9 mouse cellular contexts compared by ENCODE assay signal in the genomic region with DNA sequence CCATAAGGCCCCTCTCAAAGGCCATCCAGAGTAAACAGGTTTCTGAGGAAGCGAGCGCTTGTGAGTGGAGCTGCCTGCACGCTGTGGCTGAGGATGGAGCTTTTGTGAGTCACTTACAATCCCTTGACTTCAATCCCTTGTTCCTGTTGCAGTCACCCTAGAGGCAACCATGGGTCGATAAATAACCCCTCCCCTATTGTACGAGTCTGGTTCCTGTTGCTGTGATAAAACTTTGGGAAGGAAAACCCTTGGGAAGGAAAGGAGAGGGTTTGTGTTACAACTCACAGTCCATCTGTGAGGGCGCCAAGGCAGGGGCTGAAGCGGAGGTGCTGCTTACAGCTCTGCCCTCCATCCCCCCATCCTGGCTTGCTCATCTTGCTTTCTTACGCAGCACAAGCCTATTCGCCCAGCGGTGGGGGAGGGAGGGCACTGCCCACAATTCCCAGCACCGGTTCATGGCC. TPM values are rescaled to one million over a fixed set of nuclear protein-coding genes. Genes with fewer than 3 reads are reported as not detected.
DNase-seq lines count a peak whose midpoint lies in the region; ATAC-seq and TF ChIP-seq lines count a peak whose summit lies in the region.
"Had no signal": no experiment of that assay in that cellular context is flagged by ENCODE, and none has a peak within 500 bp of the region (broad histone marks: within the 10 kb centered on the region; RNA-seq: fewer than 3 reads in every experiment).

No protein-coding gene starts in this region.

- H3K27ac ChIP-seq in kidney, embryonic 16.5 days (ENCODE audit: low read length): peak overlapping the region; percentile 87
- H3K27ac ChIP-seq in embryonic facial prominence, embryonic 13.5 days: peak overlapping the region; percentile 83
- H3K27ac ChIP-seq in hindbrain, postnatal 0 days: peak overlapping the region; percentile 77

- peak overlapping the region; percentile 30; the same call in 1 of the 2 replicates for H3K9ac ChIP-seq in kidney, embryonic 16.5 days (replicated peaks; ENCODE audit: low read length)
- peak overlapping the region; percentile 51 for H3K9ac ChIP-seq in embryonic facial prominence, embryonic 13.5 days
- 0 out of 2 replicates have a peak overlapping the region, but pooled peaks have one; percentile 9 for H3K9ac ChIP-seq in hindbrain, postnatal 0 days (replicated peaks; ENCODE audit: low read length)

- H3K27me3 ChIP-seq in kidney, embryonic 16.5 days (ENCODE audit: insufficient read depth, low read length): no peaks in the 10 kb centered on the region
- no peaks in the 10 kb centered on the region for H3K27me3 ChIP-seq in embryonic facial prominence, embryonic 13.5 days
- no peaks in the 10 kb centered on the region for H3K27me3 ChIP-seq in hindbrain, postnatal 0 days (ENCODE audit: insufficient read depth, low read length)

- peak; percentile 61 for ATAC-seq in kidney, embryonic 16.5 days (ENCODE audit: low FRiP score, low TSS enrichment)
- no peak for ATAC-seq in embryonic facial prominence, embryonic 13.5 days (ENCODE audit: insufficient number of reproducible peaks, insufficient read depth, low FRiP score, low TSS enrichment, low read depth)
- ATAC-seq in hindbrain, postnatal 0 days: peak; percentile 68
- ATAC-seq in CD4-positive, CD25-positive, alpha-beta regulatory T cell, adult 4 months: no peak
- ATAC-seq in erythroid progenitor cell, adult 5-6 weeks (replicated peaks; ENCODE audit: low FRiP score, poor library complexity, severe bottlenecking): no peak

- whole genome bisulfite sequencing in kidney, embryonic 16.5 days: 5% methylated on average over 11 of the region's 11 CpGs
- WGBS in embryonic facial prominence, embryonic 13.5 days: 11% methylated on average over 11 of the region's 11 CpGs
- 13% methylated on average over 11 of the region's 11 CpGs for WGBS in hindbrain, postnatal 0 days

- H3K4me1 ChIP-seq in kidney, embryonic 16.5 days (ENCODE audit: insufficient read depth, low read length): peaks cover 24% of the 10 kb centered on the region
- peaks cover 43% of the 10 kb centered on the region for H3K4me1 ChIP-seq in embryonic facial prominence, embryonic 13.5 days
- H3K4me1 ChIP-seq in hindbrain, postnatal 0 days (ENCODE audit: insufficient read depth, low read length): peaks cover 10% of the 10 kb centered on the region

- peak overlapping the region; percentile 7; the same call in 1 of the 2 replicates for H3K4me2 ChIP-seq in kidney, embryonic 16.5 days (replicated peaks; ENCODE audit: low read depth, low read length)
- peak overlapping the region; percentile 31 for H3K4me2 ChIP-seq in embryonic facial prominence, embryonic 13.5 days
- H3K4me2 ChIP-seq in hindbrain, postnatal 0 days (ENCODE audit: low read depth, low read length): 0 out of 2 replicates have a peak overlapping the region, but pooled peaks have one; percentile 13

- peak; percentile 10; the same call in 1 of the 2 replicates for TF ChIP-seq CTCF in hindbrain, postnatal 0 days (IDR thresholded peaks at IDR 0.05; ENCODE audit: low read depth)

- no peaks in the 10 kb centered on the region for H3K36me3 ChIP-seq in kidney, embryonic 16.5 days (ENCODE audit: insufficient read depth, low read length)
- H3K36me3 ChIP-seq in embryonic facial prominence, embryonic 13.5 days: no peaks in the 10 kb centered on the region
- H3K36me3 ChIP-seq in hindbrain, postnatal 0 days (ENCODE audit: insufficient read depth, low read length): no peaks in the 10 kb centered on the region

- H3K9me3 ChIP-seq in kidney, embryonic 16.5 days (ENCODE audit: low read length): no peaks in the 10 kb centered on the region
- no peaks in the 10 kb centered on the region for H3K9me3 ChIP-seq in embryonic facial prominence, embryonic 13.5 days
- H3K9me3 ChIP-seq in hindbrain, postnatal 0 days (ENCODE audit: low read length): no peaks in the 10 kb centered on the region

- no peak for DNase-seq in kidney, postnatal 25 days
- peak; percentile 71 for DNase-seq in hindbrain, postnatal 0 days (ENCODE audit: low spot score)
- peak; percentile 51 for DNase-seq in neural tube, embryonic 10.5 days (ENCODE audit: extremely low spot score, low spot score)
- no peak for DNase-seq in ovary, postnatal 14 days (ENCODE audit: low spot score)

- no peak overlapping the region for H3K4me3 ChIP-seq in kidney, embryonic 16.5 days (ENCODE audit: low read length)
- H3K4me3 ChIP-seq in embryonic facial prominence, embryonic 13.5 days: no peak overlapping the region
- no peak overlapping the region for H3K4me3 ChIP-seq in hindbrain, postnatal 0 days (ENCODE audit: low read length)

RNA-seq across cellular contexts. Expression of a gene that starts 45.2 kb away (rescaled TPM):
- polyA plus RNA-seq in kidney, embryonic 16.5 days (2015; fragmentation: Nextera tagmentation; extraction: Ambion mirVana): 1.5 and 2.5 TPM in 2 replicates
- 1.9 and 2.0 TPM in 2 replicates for polyA plus RNA-seq in embryonic facial prominence, embryonic 13.5 days (2015; fragmentation: Nextera tagmentation; extraction: Ambion mirVana)
- total RNA-seq in hindbrain, postnatal 0 days (2014; rRNA removed): 1.3 and 4.6 TPM in 2 replicates
- polyA plus RNA-seq in hindbrain, postnatal 0 days (2015; fragmentation: Nextera tagmentation; extraction: Ambion mirVana): 0.54 TPM in 1 of 2 replicates, not detected in the other
- polyA plus RNA-seq in CD4-positive, CD25-positive, alpha-beta regulatory T cell, adult 4 months (2017; shearing (Covaris generic)): 1 to 10 TPM; 2.0 to 5.4 TPM
- not detected in 2 replicates for total RNA-seq in erythroid progenitor cell, adult 5-6 weeks (2015; ENCODE audit: low replicate concordance)
- not detected in 2 replicates for total RNA-seq in erythroid progenitor cell, adult 5-6 weeks (2017; ENCODE audit: low replicate concordance)
- total RNA-seq: MEL had no signal

Comparison
In these comparisons a context has a peak if more than half of its experiments do, and no peak if none do; other contexts are left out.
1. ATAC-seq: peak in kidney, embryonic 16.5 days (single experiment) and hindbrain, postnatal 0 days (single experiment); none in embryonic facial prominence, embryonic 13.5 days (single experiment), CD4-positive, CD25-positive, alpha-beta regulatory T cell, adult 4 months (single experiment) and erythroid progenitor cell, adult 5-6 weeks (single experiment).
2. DNase-seq: peak in hindbrain, postnatal 0 days (single experiment) and neural tube, embryonic 10.5 days (single experiment); none in kidney, postnatal 25 days (0 of 2) and ovary, postnatal 14 days (single experiment).
3. Peak in every context shown above with its lines, with median percentiles within 50 percentile points of each other: H3K27ac ChIP-seq, H3K4me2 ChIP-seq and H3K9ac ChIP-seq.